Mouse (Mus musculus) megakaryocyte-erythroid progenitor cell, adult 5-6 weeks (primary cell): Measurements from ENCODE around the gene Serpinb6a. TPM values are rescaled to one million over a fixed set of nuclear protein-coding genes. Genes with fewer than 3 reads are reported as not detected.
A peak's percentile ranks its signal among the peaks of the same experiment; 100 is the strongest.

Experiments
- ATAC-seq: replicated peaks from 2 replicates; pipeline ENCODE4 v1.8.0; 2016; ENCODE audit warnings: mild to moderate bottlenecking, inconsistent platforms; ENCODE audit not compliant: severe bottlenecking, poor library complexity, low FRiP score, low TSS enrichment
- total RNA-seq, 2 experiments: library from RNA; stranded (forward) in 1 of 2; stranded (reverse) in 1 of 2; fragments of 200-1000, 215-1000 nt in 1 of 2; fragments of >200 nt in 1 of 2; fragmentation: Nextera tagmentation in 1 of 2; gene quantifications; 2 replicates each; pipeline ENCODE4 v1.2.3; 2014 to 2017

The Serpinb6a gene
- 9.4 and 14.2 TPM in 2 replicates for total RNA-seq (2014; fragmentation: Nextera tagmentation)
- 8.6 and 12.5 TPM in 2 replicates for total RNA-seq (2017)

GRCm38 (mm10) chr13:34002058-34003006 lies at the start of gene Serpinb6a, which contains the start of gene Ripk1:
Serpinb6a (minus strand) TSS chr13:34002794.
Ripk1 (plus strand) TSS chr13:34002363.
- ATAC-seq, result peak; percentile 94

DNA sequence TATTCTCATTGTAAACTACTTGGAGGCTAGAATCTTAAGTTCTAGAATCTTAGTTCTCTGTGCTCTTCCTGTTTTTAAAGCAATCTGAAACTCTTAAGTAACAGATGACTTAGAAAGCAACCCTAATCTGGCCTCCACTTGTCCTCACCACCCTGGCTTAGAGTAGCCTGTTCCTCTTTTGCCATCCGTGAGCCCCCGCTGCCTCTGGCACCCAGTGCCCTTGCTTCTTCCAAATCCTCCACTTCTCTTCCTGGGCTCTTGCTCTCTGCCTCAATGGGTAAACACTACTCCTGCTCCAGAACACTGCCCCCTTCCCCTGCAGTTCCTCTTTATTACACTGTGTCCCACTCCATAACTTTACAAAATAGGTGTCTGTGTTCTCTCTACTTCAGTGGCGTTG lies 49.1 kb upstream of the Serpinb6a start:
- no peak for ATAC-seq

DNA sequence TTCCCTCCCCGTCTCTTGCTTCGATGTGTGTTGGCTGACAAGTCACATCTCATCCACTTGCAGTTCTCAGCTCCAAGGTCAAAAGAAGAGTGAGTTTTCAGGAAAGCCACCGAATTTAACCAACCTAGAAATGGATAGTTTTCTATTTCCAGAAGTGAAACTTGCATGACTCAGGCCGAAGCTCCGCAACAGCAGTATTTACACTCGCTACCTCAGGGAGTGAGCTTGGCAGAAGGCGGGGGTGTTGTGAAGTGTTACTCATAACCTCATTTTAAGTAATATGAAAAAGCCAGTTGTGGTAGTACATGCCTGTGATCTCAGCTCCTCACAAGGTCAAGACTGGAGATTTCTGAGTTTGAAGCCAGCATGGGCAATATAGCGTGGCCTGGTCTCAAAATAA lies 47.9 kb upstream of the Serpinb6a start:
- no peak for ATAC-seq

- no peak for ATAC-seq
Measured at GRCm38 (mm10) chr13:34047526-34047925, 44.9 kb upstream of the Serpinb6a start.

GRCm38 (mm10) chr13:34046421-34047012 lies 43.9 kb upstream of the Serpinb6a start:
- peak; percentile 97 for ATAC-seq

DNA sequence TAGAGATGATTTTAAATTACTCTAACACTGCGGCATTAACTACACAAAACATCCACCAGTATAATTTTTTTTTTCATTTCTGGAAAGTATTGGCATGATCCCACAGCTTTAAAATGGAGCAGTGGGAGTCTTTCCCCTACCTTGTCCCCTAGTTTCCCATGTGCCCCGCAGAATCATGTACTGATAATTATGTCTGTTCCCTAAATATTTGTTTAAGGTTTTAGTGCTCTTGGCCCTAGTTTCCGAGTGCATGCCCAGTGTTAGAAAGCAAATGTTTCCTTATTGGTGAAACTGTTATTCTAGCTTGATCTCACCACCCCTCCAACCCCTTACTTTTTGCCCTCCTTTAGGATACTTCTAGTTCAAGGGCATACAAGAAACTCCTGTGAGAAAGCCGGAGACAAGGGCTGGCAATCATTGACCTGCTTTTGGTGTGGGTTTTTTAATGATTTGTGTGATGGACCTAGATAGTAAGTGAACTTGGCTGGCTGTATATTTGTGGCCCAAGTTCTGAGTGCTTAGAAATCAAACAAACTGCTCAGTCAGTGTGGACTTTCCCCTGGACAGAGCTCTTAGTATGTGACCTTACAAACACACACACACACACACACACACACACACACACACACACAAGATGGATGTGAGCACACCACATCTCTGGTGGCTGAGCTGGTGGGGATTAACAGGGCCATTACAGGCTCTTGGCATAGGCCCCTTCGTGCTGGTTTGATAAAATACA lies 43.1 kb upstream of the Serpinb6a start:
- ATAC-seq, result no peak

DNA sequence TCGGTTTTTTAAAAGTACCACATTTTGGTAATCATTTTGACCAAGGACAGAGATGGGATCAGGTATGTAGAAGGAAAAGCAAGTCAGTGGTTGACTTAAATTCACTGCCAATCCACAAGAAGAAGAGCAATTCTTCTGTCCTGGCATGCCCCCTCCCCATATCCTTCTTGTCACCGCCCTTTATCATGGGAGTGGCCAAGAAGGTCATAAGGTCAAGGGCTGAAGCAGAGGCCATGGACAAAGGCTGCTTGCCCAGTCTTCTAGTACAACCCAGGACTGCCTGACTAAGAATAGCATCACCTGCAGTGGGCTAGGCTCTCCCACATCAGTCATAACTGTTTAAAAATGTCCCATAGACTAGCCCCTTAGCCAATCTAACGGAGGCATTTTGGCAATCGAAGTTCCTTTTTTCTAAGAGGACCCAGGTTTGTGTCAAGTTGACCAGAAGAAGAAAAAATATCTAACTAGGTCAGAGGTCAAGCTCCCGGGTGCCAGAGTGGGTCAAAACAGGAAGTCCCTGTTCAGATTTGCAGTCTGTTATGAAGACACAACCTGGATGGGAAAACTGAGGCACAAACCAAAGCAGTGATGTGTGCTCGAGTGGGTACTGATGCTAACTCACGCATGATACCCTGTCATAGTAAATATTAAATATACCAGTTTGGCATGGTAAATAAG lies 41.3 kb upstream of the Serpinb6a start:
- ATAC-seq, result no peak

DNA sequence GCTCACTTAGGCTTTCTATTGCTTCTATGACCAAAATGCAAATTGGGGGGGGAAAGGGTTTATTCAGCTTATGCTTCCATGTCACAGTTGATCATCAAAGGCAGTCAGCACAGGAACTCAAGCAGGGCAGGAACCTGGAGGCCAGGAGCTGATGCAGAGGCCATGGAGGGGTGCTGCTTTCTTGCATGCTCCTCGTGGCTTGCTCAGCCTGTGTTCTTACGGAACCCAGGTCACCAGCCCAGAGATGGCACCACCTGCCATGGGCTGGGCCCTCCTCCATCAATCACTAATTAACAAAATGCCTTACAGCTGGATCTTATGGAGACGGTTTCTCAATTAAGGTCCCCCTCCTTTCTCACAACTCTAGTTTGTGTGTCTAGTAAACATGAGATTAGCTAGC lies 37.5 kb upstream of the Serpinb6a start:
- ATAC-seq, result no peak

- ATAC-seq, result no peak
Measured at GRCm38 (mm10) chr13:34038901-34039341, 36.3 kb upstream of the Serpinb6a start.

- ATAC-seq, result peak; percentile 9; the same call in 1 of the 2 replicates
Measured at GRCm38 (mm10) chr13:34038056-34038432, 35.5 kb upstream of the Serpinb6a start.

DNA sequence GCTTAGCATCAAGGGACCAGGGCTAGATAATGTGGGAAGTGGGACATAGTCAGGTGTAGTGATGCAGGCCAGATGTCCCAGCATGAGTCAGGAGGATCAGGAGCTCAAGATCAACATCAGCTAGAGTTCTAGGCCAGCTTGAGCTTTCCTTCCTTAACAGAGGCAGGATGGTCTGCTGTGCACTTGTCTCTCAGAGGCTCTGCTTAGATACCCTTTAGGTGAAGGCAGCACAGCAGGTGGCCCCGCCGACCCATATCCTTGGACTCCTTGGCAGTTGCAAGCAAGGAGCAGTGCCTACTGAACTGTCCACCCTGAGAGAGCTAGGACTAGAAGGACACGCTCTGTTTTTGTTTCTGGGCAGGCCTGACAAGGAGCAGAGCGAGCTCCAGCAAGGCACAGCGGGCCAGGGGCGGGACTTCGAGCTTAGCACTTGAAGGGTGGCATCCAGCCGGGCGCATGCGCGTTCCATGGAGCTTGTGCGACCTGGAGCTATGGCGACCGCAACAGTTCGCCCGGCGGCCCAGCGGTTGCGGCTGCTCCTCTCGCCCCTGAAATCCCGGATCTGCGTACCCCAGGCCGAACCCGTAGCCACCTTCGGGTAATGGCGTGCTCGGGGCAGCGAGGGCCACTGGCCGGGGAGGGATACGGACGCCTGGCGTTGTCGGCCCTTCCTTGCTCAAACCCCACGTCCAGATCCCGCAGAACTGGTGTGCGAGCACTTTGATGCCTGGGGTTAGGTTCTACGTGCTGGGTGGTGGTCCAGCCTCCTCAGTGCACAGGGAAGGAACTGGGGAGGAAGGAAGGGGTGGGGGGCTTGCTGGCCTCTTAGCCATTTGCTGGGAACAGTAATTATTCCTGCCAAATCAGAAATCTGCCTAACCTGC lies 34.8 kb upstream of the Serpinb6a start, which contains the start of gene Bphl:
Bphl (plus strand) TSS at position 426 of the 884 bp plus-strand sequence.
- ATAC-seq, result peak; percentile 97

- ATAC-seq, result no peak
Measured at GRCm38 (mm10) chr13:34036726-34037125, 34.1 kb upstream of the Serpinb6a start.

GRCm38 (mm10) chr13:34035424-34035823 lies 32.8 kb upstream of the Serpinb6a start:
- no peak for ATAC-seq

- ATAC-seq, result no peak
Measured at GRCm38 (mm10) chr13:34032041-34032440, 29.4 kb upstream of the Serpinb6a start.

GRCm38 (mm10) chr13:34021998-34022397 lies 19.4 kb upstream of the Serpinb6a start:
- ATAC-seq, result no peak

DNA sequence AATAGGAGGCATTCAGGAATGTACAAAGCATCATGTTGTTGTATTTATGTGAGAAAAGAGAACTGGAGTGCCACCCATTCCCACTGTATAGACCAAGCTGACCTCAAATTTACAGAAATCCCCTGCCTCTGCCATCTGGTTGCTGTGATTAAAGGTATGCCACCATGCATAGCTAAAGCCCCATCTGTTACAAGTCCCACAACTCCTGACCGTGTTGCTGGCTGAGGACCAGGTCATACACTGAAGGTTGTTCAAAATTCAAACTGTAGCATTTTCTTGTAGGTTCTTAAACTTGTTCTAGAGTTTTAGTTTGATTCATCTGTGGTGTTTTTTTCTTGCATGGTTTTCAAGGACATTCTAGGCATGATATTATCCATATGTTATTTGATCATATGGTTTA lies 15.9 kb upstream of the Serpinb6a start:
- ATAC-seq, result no peak

GRCm38 (mm10) chr13:34016927-34017569 lies 14.5 kb upstream of the Serpinb6a start:
- ATAC-seq, result no peak

GRCm38 (mm10) chr13:34007234-34007633 lies 4.6 kb upstream of the Serpinb6a start:
- no peak for ATAC-seq
